Mouse (Mus musculus): ENCODE measurements around the gene Foxp4.

DNA sequence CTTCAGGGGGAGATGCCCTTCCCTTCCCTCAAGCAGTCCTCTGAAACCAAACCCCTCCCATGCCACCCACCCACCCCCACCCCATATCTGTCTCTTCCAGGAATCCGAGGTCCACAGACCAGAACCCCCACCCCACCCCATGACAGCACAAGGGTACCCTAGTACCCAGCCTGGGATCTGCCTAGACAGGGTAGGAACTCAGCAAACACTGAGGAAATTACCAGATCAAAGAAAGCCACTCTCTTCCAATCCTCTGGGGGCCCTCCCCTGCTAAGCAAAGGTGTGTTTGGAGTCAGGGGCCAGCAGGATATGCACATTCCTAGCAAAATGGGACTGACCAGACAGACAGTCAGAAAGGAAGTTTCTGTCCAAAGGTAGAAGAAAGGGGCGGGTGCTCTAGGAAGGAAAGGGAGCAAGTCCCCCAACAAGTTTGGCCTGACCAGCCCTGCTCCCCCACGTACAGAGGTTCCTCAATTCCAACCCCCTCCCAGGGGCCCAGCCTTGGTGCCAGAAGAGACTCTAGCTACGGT is 3.2 kb downstream of the Foxp4 start:
- TF ChIP-seq CTCF (IDR thresholded peaks at IDR 0.05; ENCODE audit: insufficient read depth, low read length) (no peak), POLR2A (IDR thresholded peaks at IDR 0.05; ENCODE audit: borderline replicate concordance, extremely low read depth, low read depth, low read length) (no peak)

Measured in lung, adult 2 months (tissue).